Mouse (Mus musculus): Measurements from ENCODE around the gene 1700028P14Rik.

DNA sequence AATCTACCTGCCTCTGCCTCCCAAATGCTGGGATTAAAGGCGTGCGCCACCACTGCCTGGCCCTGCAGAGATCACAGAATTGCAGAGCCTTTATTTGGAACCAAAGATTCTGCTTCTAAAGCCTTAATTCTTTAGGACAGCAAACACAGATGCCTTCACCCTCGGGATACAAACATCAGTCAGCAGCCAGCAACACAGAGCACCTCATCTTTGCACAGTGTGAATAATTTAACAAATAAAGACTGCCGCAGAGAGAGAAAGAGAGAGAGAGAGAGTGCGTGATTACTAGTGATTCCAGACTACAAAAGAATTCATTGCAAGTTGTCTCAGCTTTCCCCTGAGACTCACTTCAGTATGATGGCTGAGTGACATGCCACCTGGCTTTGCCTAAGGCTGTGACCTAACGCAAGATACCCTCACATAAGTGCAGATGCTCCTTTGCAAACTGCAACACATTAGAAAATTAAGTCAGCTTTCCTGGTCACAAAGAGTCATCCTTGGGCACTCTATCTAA lies 15.6 kb upstream of the 1700028P14Rik start:
- TF ChIP-seq POLR2A (IDR thresholded peaks at IDR 0.05; ENCODE audit: control insufficient read depth, low read depth, low read length) (no peak), CTCF (IDR thresholded peaks at IDR 0.05; ENCODE audit: control insufficient read depth, insufficient read depth, insufficient replicate concordance, low read depth, low read length) (no peak)

Measured in testis, adult 2 months (tissue).